Mouse (Mus musculus): ENCODE measurements around the gene Adipoq. TPM values are rescaled to one million over a fixed set of nuclear protein-coding genes. Genes with fewer than 3 reads are reported as not detected.

The Adipoq gene
- polyA plus RNA-seq, 1 experiment from 2014 or later: not detected

DNA sequence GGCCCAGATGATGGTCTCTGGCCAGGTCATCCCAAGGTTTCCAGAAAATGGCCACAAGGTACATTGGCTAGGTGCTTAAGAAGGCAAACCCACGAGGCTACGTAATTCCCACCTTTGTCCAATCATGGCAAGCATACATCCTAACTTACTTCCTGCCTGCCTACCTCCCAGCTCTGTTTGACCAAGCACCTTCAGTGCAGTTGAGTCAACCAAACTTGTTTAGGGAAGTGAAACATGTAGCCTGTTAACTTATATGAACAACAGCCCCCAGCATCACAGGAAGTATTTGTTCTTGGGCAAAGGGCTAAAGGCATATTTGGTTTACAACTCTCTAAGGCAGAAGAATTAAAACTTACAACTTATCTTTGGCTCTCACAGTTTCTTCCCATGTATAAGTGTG lies 39.5 kb downstream of the Adipoq start:
- WGBS: 86% methylated on average over 2 of the region's 2 CpGs
- no peak for ATAC-seq (replicated peaks; ENCODE audit: insufficient number of reproducible peaks, insufficient read depth, low FRiP score, low read depth)
- no peaks in the 10 kb centered on the region for H3K9me3 ChIP-seq (replicated peaks)
- no peak overlapping the region for H3K9ac ChIP-seq
- no peak overlapping the region for H3K27ac ChIP-seq
- no peaks in the 10 kb centered on the region for H3K4me1 ChIP-seq (replicated peaks)
- H3K36me3 ChIP-seq: no peaks in the 10 kb centered on the region
- H3K4me3 ChIP-seq: no peak overlapping the region
- no peak overlapping the region for H3K4me2 ChIP-seq
- H3K27me3 ChIP-seq: no peaks in the 10 kb centered on the region

DNA sequence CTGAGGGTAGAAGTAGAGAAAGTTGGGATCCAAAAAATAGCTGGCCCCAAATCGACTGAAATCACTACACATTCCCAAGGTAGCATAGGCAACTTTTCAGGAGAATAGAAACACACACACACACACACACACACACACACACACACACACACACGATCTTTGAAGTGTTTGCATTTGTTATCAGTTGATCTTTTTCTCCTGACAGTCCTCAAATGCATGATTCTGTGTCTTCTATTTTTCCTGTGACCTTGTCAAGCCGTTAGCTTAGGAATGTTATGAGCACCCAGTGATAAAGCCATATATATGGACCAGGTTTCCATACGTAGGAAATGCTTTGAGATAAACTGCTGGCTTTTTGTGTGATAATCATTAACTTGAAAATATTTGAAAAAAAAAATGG lies 40.1 kb downstream of the Adipoq start:
- no peaks in the 10 kb centered on the region for H3K9me3 ChIP-seq (replicated peaks)
- H3K4me3 ChIP-seq: no peak overlapping the region
- no peaks in the 10 kb centered on the region for H3K4me1 ChIP-seq (replicated peaks)
- no peak overlapping the region for H3K4me2 ChIP-seq
- no peak for ATAC-seq (replicated peaks; ENCODE audit: insufficient number of reproducible peaks, insufficient read depth, low FRiP score, low read depth)
- 55% methylated on average over 4 of the region's 4 CpGs for WGBS
- no peaks in the 10 kb centered on the region for H3K36me3 ChIP-seq
- H3K27ac ChIP-seq: no peak overlapping the region
- H3K9ac ChIP-seq: no peak overlapping the region
- H3K27me3 ChIP-seq: no peaks in the 10 kb centered on the region

DNA sequence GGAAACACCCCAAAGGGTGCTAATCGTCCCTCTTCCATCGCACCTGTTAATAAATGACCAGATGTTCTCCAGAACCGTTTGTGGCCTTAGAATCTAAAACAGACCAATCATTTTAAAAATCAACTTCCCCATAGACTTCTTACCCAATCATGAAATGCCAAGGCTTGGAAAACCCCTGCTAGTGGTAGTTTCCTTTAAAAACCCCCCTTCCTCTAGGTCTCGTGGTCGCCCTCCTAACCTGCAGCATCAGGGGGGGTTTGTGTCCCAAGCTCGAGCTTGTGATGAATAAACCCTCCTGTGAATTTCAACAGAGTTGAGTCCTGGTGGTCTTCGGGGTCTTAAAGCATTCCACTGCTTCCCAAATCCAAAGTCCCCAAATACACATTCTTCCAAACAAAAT lies 41.6 kb downstream of the Adipoq start:
- no peak overlapping the region for H3K4me2 ChIP-seq
- WGBS: 60% methylated on average over 7 of the region's 7 CpGs
- no peaks in the 10 kb centered on the region for H3K27me3 ChIP-seq
- H3K4me1 ChIP-seq (replicated peaks): no peaks in the 10 kb centered on the region
- H3K4me3 ChIP-seq: no peak overlapping the region
- H3K36me3 ChIP-seq: no peaks in the 10 kb centered on the region
- no peaks in the 10 kb centered on the region for H3K9me3 ChIP-seq (replicated peaks)
- no peak overlapping the region for H3K27ac ChIP-seq
- no peak for ATAC-seq (replicated peaks; ENCODE audit: insufficient number of reproducible peaks, insufficient read depth, low FRiP score, low read depth)
- no peak overlapping the region for H3K9ac ChIP-seq

GRCm38 (mm10) chr16:23189612-23190011 lies 43.3 kb downstream of the Adipoq start:
- H3K4me3 ChIP-seq: no peak overlapping the region
- ATAC-seq (replicated peaks; ENCODE audit: insufficient number of reproducible peaks, insufficient read depth, low FRiP score, low read depth): no peak
- no peak overlapping the region for H3K27ac ChIP-seq
- 77% methylated on average over 1 of the region's 1 CpGs for WGBS
- no peak overlapping the region for H3K4me2 ChIP-seq
- no peaks in the 10 kb centered on the region for H3K27me3 ChIP-seq
- H3K4me1 ChIP-seq (replicated peaks): no peaks in the 10 kb centered on the region
- H3K36me3 ChIP-seq: no peaks in the 10 kb centered on the region
- H3K9me3 ChIP-seq (replicated peaks): no peaks in the 10 kb centered on the region
- no peak overlapping the region for H3K9ac ChIP-seq

DNA sequence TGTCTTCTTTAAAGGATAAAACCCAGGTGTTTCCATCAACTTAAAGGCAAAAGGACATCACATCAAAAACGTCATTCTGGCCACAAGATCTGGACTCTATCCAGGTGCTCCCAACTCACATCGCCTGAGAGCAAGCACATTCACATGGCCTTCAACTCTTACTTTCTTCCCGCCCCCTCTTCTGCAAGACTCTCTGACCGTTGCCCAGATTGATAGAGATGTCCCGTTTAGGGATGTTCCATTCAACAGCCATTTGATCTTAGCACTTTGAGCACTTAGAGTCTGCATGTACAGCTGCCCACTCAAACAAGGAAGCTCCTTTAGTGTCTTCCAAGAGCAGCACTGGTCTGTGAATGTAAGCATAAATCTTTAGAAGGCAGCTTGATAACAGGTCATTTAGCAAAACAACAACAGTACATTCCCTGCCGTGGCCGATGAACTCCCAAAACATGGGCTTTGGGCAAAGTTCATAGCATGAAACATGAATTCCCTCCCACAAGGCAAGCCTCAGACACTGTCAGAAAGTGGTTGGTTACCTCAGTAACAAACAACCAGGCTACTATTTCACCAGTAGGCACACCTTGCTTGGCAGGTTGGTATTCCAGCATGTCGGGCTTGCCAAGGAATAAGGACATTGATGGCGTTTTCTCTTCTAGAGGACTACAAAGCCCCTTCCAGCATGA lies 45.4 kb downstream of the Adipoq start:
- Histone ChIP-seq H3K9ac (no peak overlapping the region), H3K36me3 (no peaks in the 10 kb centered on the region), H3K27ac (no peak overlapping the region), H3K4me3 (no peak overlapping the region), H3K4me2 (no peak overlapping the region), H3K9me3 (replicated peaks) (no peaks in the 10 kb centered on the region), H3K27me3 (no peaks in the 10 kb centered on the region), H3K4me1 (replicated peaks) (no peaks in the 10 kb centered on the region)
- no peak for ATAC-seq (replicated peaks; ENCODE audit: insufficient number of reproducible peaks, insufficient read depth, low FRiP score, low read depth)
- WGBS: 65% methylated on average over 9 of the region's 9 CpGs

DNA sequence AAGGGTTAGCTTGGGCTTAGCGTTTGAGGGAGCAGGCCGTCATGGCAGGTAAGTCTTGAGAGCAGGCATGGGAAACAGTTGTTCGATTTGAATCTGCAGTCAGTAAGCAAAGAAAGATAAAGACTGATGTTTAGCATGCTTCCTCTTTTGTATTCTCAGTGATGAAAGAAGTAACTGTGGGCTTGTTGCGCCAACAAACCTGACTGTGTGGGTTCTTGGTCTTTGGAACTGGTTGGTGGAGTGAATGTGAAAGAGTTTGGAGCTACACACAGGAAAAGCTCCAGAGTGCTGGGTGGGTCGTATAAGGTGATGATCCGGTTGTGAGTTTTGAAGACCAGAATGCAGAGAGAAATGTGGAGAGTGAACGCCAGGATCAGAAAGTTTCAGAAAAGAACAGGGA lies 49.3 kb downstream of the Adipoq start:
- no peaks in the 10 kb centered on the region for H3K36me3 ChIP-seq
- H3K4me3 ChIP-seq: no peak overlapping the region
- no peaks in the 10 kb centered on the region for H3K4me1 ChIP-seq (replicated peaks)
- H3K27ac ChIP-seq: no peak overlapping the region
- H3K4me2 ChIP-seq: no peak overlapping the region
- ATAC-seq (replicated peaks; ENCODE audit: insufficient number of reproducible peaks, insufficient read depth, low FRiP score, low read depth): no peak
- 69% methylated on average over 7 of the region's 7 CpGs for WGBS
- H3K9me3 ChIP-seq (replicated peaks): no peaks in the 10 kb centered on the region
- H3K27me3 ChIP-seq: no peaks in the 10 kb centered on the region
- H3K9ac ChIP-seq: no peak overlapping the region

GRCm38 (mm10) chr16:23196296-23196695 lies 50.0 kb downstream of the Adipoq start:
- Histone ChIP-seq H3K9ac (no peak overlapping the region), H3K4me2 (no peak overlapping the region), H3K27me3 (no peaks in the 10 kb centered on the region), H3K36me3 (no peaks in the 10 kb centered on the region), H3K9me3 (replicated peaks) (no peaks in the 10 kb centered on the region), H3K27ac (no peak overlapping the region), H3K4me1 (replicated peaks) (no peaks in the 10 kb centered on the region), H3K4me3 (no peak overlapping the region)
- ATAC-seq (replicated peaks; ENCODE audit: insufficient number of reproducible peaks, insufficient read depth, low FRiP score, low read depth): no peak

DNA sequence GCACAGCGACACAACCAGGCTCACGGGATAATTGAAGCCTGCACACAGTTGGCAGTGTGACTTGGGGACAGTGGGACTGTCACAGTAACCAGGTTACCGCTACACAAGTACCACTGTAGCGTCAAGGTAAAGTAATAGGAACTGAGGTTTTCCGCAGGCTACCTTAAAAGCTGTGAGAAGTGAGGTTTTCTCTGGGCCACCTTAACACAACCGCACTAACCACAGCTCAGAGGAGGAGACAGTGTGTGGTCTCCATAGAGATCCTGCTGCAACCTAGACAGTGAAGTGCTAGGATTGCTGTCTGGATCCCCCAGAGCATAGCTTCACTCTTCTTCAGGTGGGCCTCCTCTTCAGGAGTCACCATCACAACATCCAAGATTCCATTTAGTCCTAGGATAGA lies 50.5 kb downstream of the Adipoq start:
- ATAC-seq (replicated peaks; ENCODE audit: insufficient number of reproducible peaks, insufficient read depth, low FRiP score, low read depth): no peak
- H3K27ac ChIP-seq: no peak overlapping the region
- H3K4me1 ChIP-seq (replicated peaks): no peaks in the 10 kb centered on the region
- no peaks in the 10 kb centered on the region for H3K27me3 ChIP-seq
- H3K9ac ChIP-seq: no peak overlapping the region
- no peaks in the 10 kb centered on the region for H3K9me3 ChIP-seq (replicated peaks)
- no peaks in the 10 kb centered on the region for H3K36me3 ChIP-seq
- no peak overlapping the region for H3K4me2 ChIP-seq
- H3K4me3 ChIP-seq: no peak overlapping the region
- WGBS: 87% methylated on average over 6 of the region's 6 CpGs

GRCm38 (mm10) chr16:23201498-23201897 lies 55.2 kb downstream of the Adipoq start:
- Histone ChIP-seq H3K27me3 (no peaks in the 10 kb centered on the region), H3K4me1 (replicated peaks) (no peaks in the 10 kb centered on the region), H3K9ac (no peak overlapping the region), H3K36me3 (no peaks in the 10 kb centered on the region), H3K9me3 (replicated peaks) (no peaks in the 10 kb centered on the region), H3K4me3 (no peak overlapping the region), H3K4me2 (no peak overlapping the region), H3K27ac (no peak overlapping the region)
- ATAC-seq (replicated peaks; ENCODE audit: insufficient number of reproducible peaks, insufficient read depth, low FRiP score, low read depth): no peak

Small RNAs within 50 kb of the gene (microRNA-seq; reads per million reads assigned to microRNA genes)
- not detected for gene Gm49346

Other genes starting within 250 kb of the Adipoq start
- 0.11 TPM in 1 of 2 replicates, not detected in the other for gene Fetub, start 228.2 kb upstream of the Adipoq start, polyA plus RNA-seq (2015; fragmentation: Nextera tagmentation; extraction: Ambion mirVana)
- gene Hrg, start 195.5 kb upstream of the Adipoq start, polyA plus RNA-seq (2015; fragmentation: Nextera tagmentation; extraction: Ambion mirVana): not detected in 2 replicates
- gene Kng2, start 117.1 kb upstream of the Adipoq start, polyA plus RNA-seq (2015; fragmentation: Nextera tagmentation; extraction: Ambion mirVana): 0.08 and 0.19 TPM in 2 replicates
- 0.54 and 4.3 TPM in 2 replicates for gene Kng1, start 88.7 kb upstream of the Adipoq start, polyA plus RNA-seq (2015; fragmentation: Nextera tagmentation; extraction: Ambion mirVana)
- gene Eif4a2, start 39.1 kb upstream of the Adipoq start, polyA plus RNA-seq (2015; fragmentation: Nextera tagmentation; extraction: Ambion mirVana): 155 and 160 TPM in 2 replicates
- gene Rfc4, start 18.8 kb upstream of the Adipoq start, polyA plus RNA-seq (2015; fragmentation: Nextera tagmentation; extraction: Ambion mirVana): 71.6 and 74.4 TPM in 2 replicates
- gene St6gal1, start 78.2 kb downstream of the Adipoq start, polyA plus RNA-seq (2015; fragmentation: Nextera tagmentation; extraction: Ambion mirVana): 14.8 and 19.1 TPM in 2 replicates

All from heart, embryonic 15.5 days (tissue).